Comparison of ENCODE assay signal across 22 mouse cellular contexts in genomic region chr14:106044274-106044673, GRCm38 (mm10).
DNase-seq lines count a peak whose midpoint lies in the region; ATAC-seq and TF ChIP-seq lines count a peak whose summit lies in the region.
"Had no signal": no experiment of that assay in that cellular context is flagged by ENCODE, and none has a peak within 500 bp of the region (broad histone marks: within the 10 kb centered on the region; RNA-seq: fewer than 3 reads in every experiment).

No protein-coding gene starts in this region.

- H3K27ac ChIP-seq in liver, postnatal 0 days (ENCODE audit: low read depth) = no peak overlapping the region
- H3K27ac ChIP-seq: embryonic facial prominence, embryonic 13.5 days; gastrocnemius, adult 2 months; heart, embryonic 10.5 days; hindbrain, embryonic 15.5 days had no signal

- no peaks in the 10 kb centered on the region for H3K9me3 ChIP-seq in liver, postnatal 0 days (ENCODE audit: low read length)
- H3K9me3 ChIP-seq: embryonic facial prominence, embryonic 13.5 days; heart, embryonic 10.5 days; hindbrain, embryonic 15.5 days had no signal

- TF ChIP-seq EP300 in liver, postnatal 0 days (IDR thresholded peaks at IDR 0.05; ENCODE audit: low read depth) = no peak

- H3K9ac ChIP-seq in liver, postnatal 0 days (replicated peaks) = no peak overlapping the region
- H3K9ac ChIP-seq: embryonic facial prominence, embryonic 13.5 days; hindbrain, embryonic 15.5 days had no signal

- intact Hi-C loops in heart, postnatal 10 days (cut with DNase I) = no loop called here
- intact Hi-C loops in heart, postnatal 14 days (cut with DNase I) = no loop called here

- no peak for TF ChIP-seq CTCF in liver, postnatal 0 days (IDR thresholded peaks at IDR 0.05; ENCODE audit: low read depth)

- H3K4me3 ChIP-seq in liver, postnatal 0 days (ENCODE audit: low read depth, low read length) = no peak overlapping the region
- H3K4me3 ChIP-seq: embryonic facial prominence, embryonic 13.5 days; gastrocnemius, adult 2 months; heart, embryonic 10.5 days; hindbrain, embryonic 15.5 days had no signal

- H3K4me1 ChIP-seq in liver, postnatal 0 days (ENCODE audit: insufficient read depth) = no peaks in the 10 kb centered on the region
- H3K4me1 ChIP-seq: embryonic facial prominence, embryonic 13.5 days; heart, embryonic 10.5 days; hindbrain, embryonic 15.5 days had no signal

- no peak for DNase-seq in liver, postnatal 0 days
- DNase-seq in liver = no peak
- peak; percentile 18 for DNase-seq in fat pad, adult 2 months (ENCODE audit: extremely low read depth, low read depth, low spot score)
- no peak for DNase-seq in layer of hippocampus, postnatal 25 days (ENCODE audit: extremely low spot score in 1 of 2, low spot score in 1 of 2)
- DNase-seq in heart, postnatal 10 days = no peak
- no peak for DNase-seq in heart, postnatal 14 days
- DNase-seq: adrenal gland, adult 2 months; adrenal gland, postnatal 25 days; cerebellum, adult 11-12 months; cerebellum, adult 9-10 months; cerebellum, postnatal 25 days; gastrocnemius, adult 2 months; gastrocnemius, postnatal 25 days; heart, adult 11 months had no signal

- peak; percentile 38; the same call in 1 of the 2 replicates for ATAC-seq in liver, postnatal 0 days
- peak; percentile 96 for ATAC-seq in megakaryocyte, adult 5-6 weeks (ENCODE audit: poor library complexity, severe bottlenecking)
- ATAC-seq: activated CD4-positive, CD25-positive, alpha-beta regulatory T cell, adult 4 months; forebrain, embryonic 14.5 days; Patski had no signal

- no peak overlapping the region for H3K4me2 ChIP-seq in liver, postnatal 0 days (ENCODE audit: low read depth, low read length)
- H3K4me2 ChIP-seq: embryonic facial prominence, embryonic 13.5 days; hindbrain, embryonic 15.5 days had no signal

- no peaks in the 10 kb centered on the region for H3K36me3 ChIP-seq in liver, postnatal 0 days (replicated peaks; ENCODE audit: insufficient read depth, low read length)
- H3K36me3 ChIP-seq: embryonic facial prominence, embryonic 13.5 days; heart, embryonic 10.5 days; hindbrain, embryonic 15.5 days had no signal

- 50% methylated on average over 1 of the region's 1 CpGs for WGBS in liver, postnatal 0 days (ENCODE audit: insufficient replicate concordance)

- no peaks in the 10 kb centered on the region for H3K27me3 ChIP-seq in liver, postnatal 0 days (ENCODE audit: insufficient read depth, low read length)
- H3K27me3 ChIP-seq: CH12.LX; embryonic facial prominence, embryonic 13.5 days; hindbrain, embryonic 15.5 days had no signal
